20 mouse cellular contexts compared by ENCODE assay signal in the genomic region with DNA sequence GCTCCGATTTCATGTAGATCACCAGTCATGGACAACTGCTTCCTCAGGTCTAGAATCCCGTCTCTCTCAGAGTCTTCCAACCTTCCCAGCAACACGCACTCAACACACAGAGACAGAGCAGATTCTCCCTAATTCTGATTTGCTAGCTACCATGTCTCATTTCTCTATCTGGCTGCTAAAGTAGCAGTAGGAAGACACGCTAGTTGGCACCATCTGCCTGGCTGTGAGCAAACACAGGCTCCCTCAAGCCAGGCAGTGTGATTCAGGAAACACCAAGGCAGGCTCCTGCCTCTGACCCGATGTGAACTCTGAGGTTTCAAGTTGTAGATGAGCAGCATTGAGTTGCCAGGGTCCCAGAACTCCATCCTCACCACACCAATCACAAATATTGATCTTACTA. TPM values are rescaled to one million over a fixed set of nuclear protein-coding genes. Genes with fewer than 3 reads are reported as not detected.
DNase-seq lines count a peak whose midpoint lies in the region.
"Had no signal": no experiment of that assay in that cellular context is flagged by ENCODE, and none has a peak within 500 bp of the region (broad histone marks: within the 10 kb centered on the region; RNA-seq: fewer than 3 reads in every experiment).

No protein-coding gene starts in this region.

- DNase-seq in embryo, embryonic 10.5 days (ENCODE audit: low spot score), result peak; percentile 29
- no peak for DNase-seq in embryo, embryonic 11 days
- DNase-seq in layer of hippocampus, adult 11-12 months (ENCODE audit: low spot score), result peak; percentile 30
- DNase-seq in layer of hippocampus, postnatal 25 days (ENCODE audit: extremely low spot score in 1 of 2, low spot score in 1 of 2), result no peak
- peak; percentile 18 for DNase-seq in right cerebral cortex, adult 18-20 months
- no peak for DNase-seq in right cerebral cortex, postnatal 4 days
- no peak for DNase-seq in spleen, postnatal 4 days (ENCODE audit: low spot score in 2 of 2)
- no peak for DNase-seq in adrenal gland, adult 2 months
- DNase-seq: cerebellum, adult 18-20 months; gastrocnemius, postnatal 10 days; kidney, postnatal 25 days; liver; lung, postnatal 36 days; midbrain, embryonic 14.5 days; thymus, adult 18-20 months; thymus, postnatal 36 days had no signal

RNA-seq across cellular contexts. Expression of a gene that starts 25.5 kb away (rescaled TPM):
- 10 to 100 TPM; 18.9 to 21.9 TPM for total RNA-seq in layer of hippocampus, postnatal 25 days (2021)
- 1 to 10 TPM; 1.4 to 1.9 TPM for total RNA-seq in adrenal gland, adult 2 months (2021)
- 1.8 and 2.4 TPM in 2 replicates for polyA plus RNA-seq in adrenal gland, adult 2 months (2012; rRNA removed)
- total RNA-seq: common myeloid progenitor, adult 5-6 weeks; granulocyte monocyte progenitor cell, adult 5-6 weeks; hematopoietic stem cell, adult 5-6 weeks; megakaryocyte-erythroid progenitor cell, adult 5-6 weeks had no signal

Comparison
In these comparisons a context has a peak if more than half of its experiments do, and no peak if none do; other contexts are left out.
1. DNase-seq: peak in embryo, embryonic 10.5 days (single experiment), layer of hippocampus, adult 11-12 months (single experiment) and right cerebral cortex, adult 18-20 months (single experiment); none in embryo, embryonic 11 days (single experiment), layer of hippocampus, postnatal 25 days (0 of 2), right cerebral cortex, postnatal 4 days (single experiment), spleen, postnatal 4 days (0 of 2) and adrenal gland, adult 2 months (single experiment).
2. RNA of a gene that starts 25.5 kb away (total RNA-seq): 18.9 to 21.9 TPM in layer of hippocampus, postnatal 25 days; 1.4 to 1.9 TPM in adrenal gland, adult 2 months; every median in the first group is over 4 times any median in the second.